Mouse (Mus musculus) cerebellum, adult 8-10 months (tissue): ENCODE results near the gene Rc3h2.

Experiments used
- DNase-seq: peaks from one replicate; pipeline ENCODE4 v3.0.0; 2022

Rc3h2 gene

DNA sequence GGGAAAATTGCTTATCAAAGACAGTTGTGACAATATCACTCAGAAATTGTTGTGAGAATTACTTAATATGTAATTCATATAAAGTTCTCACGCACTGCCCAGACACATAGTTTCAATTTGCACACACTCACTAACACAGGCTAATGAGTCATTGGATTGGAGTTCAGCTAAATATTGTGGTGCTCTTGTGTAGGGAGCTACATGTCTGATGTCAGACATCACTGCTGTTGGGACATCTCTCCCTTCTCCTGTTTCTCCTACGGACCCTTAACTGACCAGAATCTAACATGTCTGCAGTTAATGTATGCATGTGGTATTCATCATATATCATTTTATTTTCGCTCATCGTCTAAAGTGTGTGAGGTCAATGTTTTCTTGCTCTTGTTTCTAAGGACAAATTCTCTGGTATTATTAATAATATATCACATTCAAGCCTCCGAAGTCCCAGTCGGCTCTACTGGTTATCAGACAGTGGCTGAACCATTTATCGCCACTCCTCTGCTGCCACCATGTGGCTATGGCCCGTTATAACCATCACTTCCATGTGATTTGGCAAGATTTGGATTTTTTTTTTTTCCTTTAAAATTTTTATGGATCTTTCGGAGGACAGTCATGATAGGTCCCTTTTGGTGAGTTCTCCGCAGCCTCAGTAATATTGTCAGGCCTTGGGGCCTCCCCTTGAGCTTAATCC, 84.1 kb downstream of the Rc3h2 start:
- peak; percentile 36 for DNase-seq

DNA sequence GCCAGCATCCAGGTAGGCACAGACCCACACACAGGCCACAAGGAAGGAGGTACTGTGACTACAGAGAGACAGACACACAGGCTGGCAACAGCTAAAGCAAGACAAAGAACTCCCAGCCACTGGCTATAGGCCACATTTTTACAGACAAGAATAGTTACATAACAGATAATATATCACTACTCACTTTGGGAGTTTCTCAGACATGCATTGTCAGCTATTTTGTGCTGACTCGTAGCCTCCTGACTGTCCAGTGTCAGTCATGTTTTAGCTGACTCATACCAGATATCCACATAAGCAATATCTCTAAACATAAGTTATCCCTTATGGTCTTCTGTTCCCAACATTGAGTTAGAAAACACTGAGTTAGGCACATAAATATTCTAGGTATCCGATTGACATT, 89.4 kb downstream of the Rc3h2 start:
- no peak for DNase-seq

DNA sequence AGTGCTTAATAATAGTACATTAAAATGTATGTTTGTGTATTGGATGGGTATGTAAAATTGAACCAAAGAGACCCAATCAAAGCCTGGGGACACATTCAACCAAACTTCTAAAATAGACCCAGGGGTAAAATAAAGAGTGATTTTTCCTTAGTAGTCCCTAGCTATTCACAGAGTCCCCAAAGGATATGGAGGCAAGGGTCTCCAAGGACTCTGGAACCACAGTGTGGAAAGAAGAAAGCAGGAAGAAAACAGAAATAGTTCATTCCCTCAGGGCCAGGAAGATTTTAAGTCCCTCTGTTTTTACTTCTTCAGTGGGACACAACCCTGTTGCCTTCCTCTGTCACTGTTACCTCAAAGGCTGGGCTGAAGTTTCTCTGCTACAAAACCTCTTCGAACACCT, 96.5 kb downstream of the Rc3h2 start, which contains the start of gene Olfr368:
Gene Olfr368, plus strand, starts transcription at position 301 of the 400 bp plus-strand sequence.
- DNase-seq = no peak
